Mouse (Mus musculus): ENCODE results near the gene Med23.

Gene Med23

GRCm38 (mm10) chr10:24961112-24961511 is 91.3 kb downstream of the Med23 start:
- no peak for DNase-seq (ENCODE audit: low read depth, low spot score)

- DNase-seq (ENCODE audit: low read depth, low spot score) = no peak
These were observed 92.1 kb downstream of the Med23 start for GRCm38 (mm10) chr10:24961889-24962288.

All from brain, embryonic 18.5 days (tissue).